1 mouse cellular context compared by ENCODE assay signal in genomic region chr13:58194908-58195307, GRCm38 (mm10).
TF ChIP-seq lines count a peak whose summit lies in the region.

No protein-coding gene starts in this region.

TF ChIP-seq in CH12.LX, 34 proteins besides CTCF, POLR2A, EP300 and RAD21 (continued from another document):
- TF ChIP-seq MEF2A (IDR thresholded peaks at IDR 0.05; ENCODE audit: borderline replicate concordance, low read depth, low read length) (no peak), RCOR1 (conservative IDR thresholded peaks at IDR 0.05; ENCODE audit: low read depth, low read length) (no peak), ZMIZ1 (IDR thresholded peaks at IDR 0.05; ENCODE audit: low read depth, low read length) (no peak), TBP (conservative IDR thresholded peaks at IDR 0.05; ENCODE audit: low read depth, low read length) (no peak), HCFC1 (IDR thresholded peaks at IDR 0.05; ENCODE audit: low read depth, low read length) (no peak), CHD1 (IDR thresholded peaks at IDR 0.05; ENCODE audit: low read depth, low read length) (no peak), TCF12 (IDR thresholded peaks at IDR 0.05; ENCODE audit: low read depth, low read length) (no peak), SMC3 (IDR thresholded peaks at IDR 0.05; ENCODE audit: low read depth, low read length) (no peak), ETS1 (conservative IDR thresholded peaks at IDR 0.05; ENCODE audit: low read depth, low read length) (no peak), CHD2 (IDR thresholded peaks at IDR 0.05; ENCODE audit: low read length) (no peak), ZKSCAN1 (IDR thresholded peaks at IDR 0.05; ENCODE audit: borderline replicate concordance, low read depth, low read length) (no peak), PAX5 (IDR thresholded peaks at IDR 0.05; ENCODE audit: low read length) (no peak)
